Mouse (Mus musculus): ENCODE measurements at regions not wholly inside any gene's neighbourhood (a gene's known extent, or its start where the extent isn't known, plus 50 kb on each side); places are given as distances from the start of the nearest gene placed in this dataset.

- WGBS: 71% methylated on average over 1 of the region's 1 CpGs
- Histone ChIP-seq H3K27ac (ENCODE audit: insufficient read depth, low read depth, low read length) (0 out of 2 replicates have a peak overlapping the region, but pooled peaks have one; percentile 51), H3K4me1 (ENCODE audit: control insufficient read depth, insufficient read depth, low read length) (peaks cover 3% of the 10 kb centered on the region), H3K4me3 (ENCODE audit: insufficient read depth, low read depth, low read length) (no peak overlapping the region)
- no peak for TF ChIP-seq POLR2A (IDR thresholded peaks at IDR 0.05; ENCODE audit: insufficient read depth, low read depth, low read length)
- TF ChIP-seq CTCF (IDR thresholded peaks at IDR 0.05; ENCODE audit: insufficient read depth, low read depth, low read length): no peak
Observed at GRCm38 (mm10) chr14:54109129-54109528, 144.8 kb downstream of the Dad1 start.

GRCm38 (mm10) chr14:54108311-54109074 lies 145.4 kb downstream of the Dad1 start:
- Histone ChIP-seq H3K4me1 (ENCODE audit: control insufficient read depth, insufficient read depth, low read length) (peaks cover 3% of the 10 kb centered on the region), H3K27ac (ENCODE audit: insufficient read depth, low read depth, low read length) (peak overlapping the region; percentile 51; the same call in 1 of the 2 replicates), H3K4me3 (ENCODE audit: insufficient read depth, low read depth, low read length) (no peak overlapping the region)
- no peak for TF ChIP-seq POLR2A (IDR thresholded peaks at IDR 0.05; ENCODE audit: insufficient read depth, low read depth, low read length)
- TF ChIP-seq CTCF (IDR thresholded peaks at IDR 0.05; ENCODE audit: insufficient read depth, low read depth, low read length): no peak
- 29% methylated on average over 9 of the region's 9 CpGs for WGBS

- peaks cover 3% of the 10 kb centered on the region for H3K4me1 ChIP-seq (ENCODE audit: control insufficient read depth, insufficient read depth, low read length)
- WGBS: 84% methylated on average over 7 of the region's 7 CpGs
- no peak overlapping the region for H3K4me3 ChIP-seq (ENCODE audit: insufficient read depth, low read depth, low read length)
- TF ChIP-seq CTCF (IDR thresholded peaks at IDR 0.05; ENCODE audit: insufficient read depth, low read depth, low read length): no peak
- TF ChIP-seq POLR2A (IDR thresholded peaks at IDR 0.05; ENCODE audit: insufficient read depth, low read depth, low read length): no peak
- H3K27ac ChIP-seq (ENCODE audit: insufficient read depth, low read depth, low read length): no peak overlapping the region
Observed at GRCm38 (mm10) chr14:54107204-54107796, 146.6 kb downstream of the Dad1 start.

DNA sequence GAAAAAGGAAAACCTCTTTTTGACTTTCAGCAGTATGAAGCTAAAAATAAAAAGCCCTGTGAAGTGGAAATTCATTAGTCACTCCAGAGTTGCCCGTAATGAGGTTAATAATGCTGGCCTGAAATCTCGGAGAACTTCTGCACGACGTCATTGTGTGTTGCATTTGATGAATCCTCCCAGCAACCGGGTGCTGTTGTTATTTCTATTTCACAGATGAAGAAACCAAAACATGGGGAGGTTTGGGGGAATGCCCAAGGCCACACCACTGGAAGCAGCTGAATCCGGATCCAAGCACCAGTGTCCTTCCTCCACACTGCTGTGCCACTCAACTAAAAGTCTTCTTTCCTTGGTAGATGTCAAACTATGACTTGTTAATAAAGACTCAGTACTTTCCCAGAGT lies 149.7 kb downstream of the Dad1 start:
- no peak overlapping the region for H3K4me3 ChIP-seq (ENCODE audit: insufficient read depth, low read depth, low read length)
- TF ChIP-seq POLR2A (IDR thresholded peaks at IDR 0.05; ENCODE audit: insufficient read depth, low read depth, low read length) (no peak), CTCF (IDR thresholded peaks at IDR 0.05; ENCODE audit: insufficient read depth, low read depth, low read length) (no peak)
- 18% methylated on average over 6 of the region's 6 CpGs for WGBS
- peaks cover 3% of the 10 kb centered on the region for H3K4me1 ChIP-seq (ENCODE audit: control insufficient read depth, insufficient read depth, low read length)
- no peak overlapping the region for H3K27ac ChIP-seq (ENCODE audit: insufficient read depth, low read depth, low read length)

GRCm38 (mm10) chr14:54103541-54103940 lies 150.4 kb downstream of the Dad1 start:
- WGBS: 87% methylated on average over 5 of the region's 5 CpGs
- Histone ChIP-seq H3K4me3 (ENCODE audit: insufficient read depth, low read depth, low read length) (no peak overlapping the region), H3K27ac (ENCODE audit: insufficient read depth, low read depth, low read length) (no peak overlapping the region), H3K4me1 (ENCODE audit: control insufficient read depth, insufficient read depth, low read length) (peaks cover 3% of the 10 kb centered on the region)
- no peak for TF ChIP-seq POLR2A (IDR thresholded peaks at IDR 0.05; ENCODE audit: insufficient read depth, low read depth, low read length)
- TF ChIP-seq CTCF (IDR thresholded peaks at IDR 0.05; ENCODE audit: insufficient read depth, low read depth, low read length): no peak

DNA sequence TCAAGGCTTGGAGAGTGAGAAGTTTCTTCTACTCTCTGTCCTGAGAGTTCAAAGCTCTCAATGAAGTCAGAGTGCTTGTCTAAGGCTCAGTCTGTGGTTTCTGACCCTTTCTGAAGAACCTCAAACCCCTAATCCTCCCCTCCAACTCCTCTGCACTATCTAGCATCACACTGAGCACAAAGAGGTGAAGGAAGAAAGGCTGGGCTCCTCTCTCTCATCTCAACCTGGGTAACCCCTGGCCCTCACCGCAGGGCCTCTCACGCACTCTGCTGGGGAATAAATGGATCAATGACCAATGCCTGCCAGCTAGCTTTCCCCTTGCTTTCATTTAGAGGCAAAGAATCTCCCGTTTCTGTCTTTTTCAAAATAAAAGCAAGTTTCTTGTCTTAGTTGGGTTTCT lies 150.8 kb downstream of the Dad1 start:
- Histone ChIP-seq H3K27ac (ENCODE audit: insufficient read depth, low read depth, low read length) (no peak overlapping the region), H3K4me3 (ENCODE audit: insufficient read depth, low read depth, low read length) (no peak overlapping the region), H3K4me1 (ENCODE audit: control insufficient read depth, insufficient read depth, low read length) (peaks cover 3% of the 10 kb centered on the region)
- TF ChIP-seq CTCF (IDR thresholded peaks at IDR 0.05; ENCODE audit: insufficient read depth, low read depth, low read length) (no peak), POLR2A (IDR thresholded peaks at IDR 0.05; ENCODE audit: insufficient read depth, low read depth, low read length) (no peak)
- WGBS: 79% methylated on average over 3 of the region's 3 CpGs

DNA sequence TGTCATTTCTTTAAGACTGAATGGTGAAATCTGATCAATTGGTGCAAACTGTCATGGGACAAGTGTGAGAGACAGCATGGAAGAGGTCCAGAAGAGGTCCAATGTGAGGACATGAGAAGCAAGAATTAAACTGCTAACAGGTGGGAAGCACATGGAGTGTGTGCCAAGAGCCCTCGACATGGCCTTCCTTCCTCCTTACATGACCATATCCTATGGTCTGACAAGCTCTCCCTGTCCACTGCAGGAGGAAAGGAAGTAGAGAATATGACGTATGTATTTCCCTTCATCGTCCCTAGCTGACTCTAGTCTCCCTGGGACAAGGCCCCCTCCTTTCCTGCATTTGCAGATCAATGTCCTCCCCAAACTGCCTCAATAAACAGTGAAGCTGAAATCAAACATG lies 152.1 kb downstream of the Dad1 start:
- H3K27ac ChIP-seq (ENCODE audit: insufficient read depth, low read depth, low read length): no peak overlapping the region
- 82% methylated on average over 3 of the region's 3 CpGs for WGBS
- H3K4me1 ChIP-seq (ENCODE audit: control insufficient read depth, insufficient read depth, low read length): peaks cover 3% of the 10 kb centered on the region
- no peak for TF ChIP-seq POLR2A (IDR thresholded peaks at IDR 0.05; ENCODE audit: insufficient read depth, low read depth, low read length)
- TF ChIP-seq CTCF (IDR thresholded peaks at IDR 0.05; ENCODE audit: insufficient read depth, low read depth, low read length): no peak
- H3K4me3 ChIP-seq (ENCODE audit: insufficient read depth, low read depth, low read length): no peak overlapping the region

GRCm38 (mm10) chr14:54099360-54099759 lies 154.5 kb downstream of the Dad1 start:
- Histone ChIP-seq H3K4me1 (ENCODE audit: control insufficient read depth, insufficient read depth, low read length) (peaks cover 2% of the 10 kb centered on the region), H3K4me3 (ENCODE audit: insufficient read depth, low read depth, low read length) (no peak overlapping the region), H3K27ac (ENCODE audit: insufficient read depth, low read depth, low read length) (no peak overlapping the region)
- TF ChIP-seq POLR2A (IDR thresholded peaks at IDR 0.05; ENCODE audit: insufficient read depth, low read depth, low read length): no peak
- no peak for TF ChIP-seq CTCF (IDR thresholded peaks at IDR 0.05; ENCODE audit: insufficient read depth, low read depth, low read length)
- whole genome bisulfite sequencing: 97% methylated on average over 6 of the region's 6 CpGs

DNA sequence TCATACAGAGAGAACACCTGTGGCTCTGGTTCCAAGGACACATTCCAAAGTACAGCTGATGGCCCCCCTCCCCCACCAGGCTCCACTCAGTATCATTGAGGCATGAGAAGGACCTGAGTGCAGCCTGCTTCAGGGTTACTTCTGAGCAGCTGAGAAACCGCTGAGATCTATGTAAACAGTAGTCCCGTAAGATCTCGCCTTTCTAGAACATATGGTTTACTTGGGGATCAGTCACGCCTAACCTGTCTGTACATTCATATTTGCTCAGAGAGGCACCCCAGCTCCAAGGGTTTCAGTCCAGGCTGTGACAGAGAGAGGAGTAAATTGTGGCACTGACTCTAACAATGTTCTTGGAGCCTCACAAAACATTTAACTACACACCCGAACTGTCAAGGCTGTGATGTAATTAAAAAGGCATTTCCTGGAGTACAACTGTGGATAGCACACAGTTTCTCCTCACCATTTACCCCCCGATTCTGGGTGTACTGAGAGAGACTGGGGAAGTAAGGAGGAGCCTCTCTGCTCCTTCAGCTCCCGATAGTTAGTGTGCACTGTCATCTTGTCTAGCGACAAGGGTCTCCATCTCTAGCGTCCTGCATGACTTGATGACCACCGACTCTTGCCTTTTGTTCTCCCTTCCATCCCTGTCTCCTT lies 155.7 kb downstream of the Dad1 start:
- Histone ChIP-seq H3K27ac (ENCODE audit: insufficient read depth, low read depth, low read length) (no peak overlapping the region), H3K4me1 (ENCODE audit: control insufficient read depth, insufficient read depth, low read length) (no peaks in the 10 kb centered on the region), H3K4me3 (ENCODE audit: insufficient read depth, low read depth, low read length) (no peak overlapping the region)
- WGBS: 75% methylated on average over 10 of the region's 10 CpGs
- TF ChIP-seq CTCF (IDR thresholded peaks at IDR 0.05; ENCODE audit: insufficient read depth, low read depth, low read length) (no peak), POLR2A (IDR thresholded peaks at IDR 0.05; ENCODE audit: insufficient read depth, low read depth, low read length) (no peak)

Measured in olfactory bulb, adult 2 months (tissue).